Mouse (Mus musculus) forebrain, embryonic 13.5 days (tissue): ENCODE results near the gene Faf2. TPM values are rescaled to one million over a fixed set of nuclear protein-coding genes. Genes with fewer than 3 reads are reported as not detected.
"Not testable (repeated sequence)": the region's sequence is repeated elsewhere in the genome, so short reads cannot be mapped to it uniquely, and the experiment has no call there.

Source experiments
- ATAC-seq: fragments of 200-750 bp; cut with Nextera tagmentation; 2 replicates; pipeline ENCODE4 v1.8.0; 2017
- H3K27ac ChIP-seq: fragments of 300-500 bp; sonication (generic); 2 replicates; pipeline ENCODE4 v1.5.1; 2015; ENCODE audit warnings: inconsistent platforms, mild to moderate bottlenecking, moderate library complexity
- H3K27me3 ChIP-seq: fragments of 300-500 bp; sonication (generic); 2 replicates; pipeline ENCODE4 v1.6.1; 2015; ENCODE audit warnings: mild to moderate bottlenecking, inconsistent platforms
- H3K36me3 ChIP-seq: fragments of 300-500 bp; sonication (generic); 2 replicates; pipeline ENCODE4 v1.6.1; 2015; ENCODE audit warnings: mild to moderate bottlenecking, inconsistent platforms; ENCODE audit not compliant: poor library complexity, severe bottlenecking
- H3K4me1 ChIP-seq: fragments of 300-500 bp; sonication (generic); 2 replicates; pipeline ENCODE4 v1.6.1; 2015; ENCODE audit warnings: inconsistent platforms
- H3K4me2 ChIP-seq: fragments of 300-500 bp; sonication (generic); 2 replicates; pipeline ENCODE4 v1.6.1; 2015; ENCODE audit warnings: inconsistent platforms, mild to moderate bottlenecking, moderate library complexity
- H3K4me3 ChIP-seq: fragments of 300-500 bp; sonication (generic); 2 replicates; pipeline ENCODE4 v1.5.1; 2015; ENCODE audit warnings: mild to moderate bottlenecking, inconsistent platforms
- H3K9ac ChIP-seq: fragments of 300-500 bp; sonication (generic); 2 replicates; pipeline ENCODE4 v1.6.1; 2015; ENCODE audit warnings: mild to moderate bottlenecking, inconsistent platforms
- H3K9me3 ChIP-seq: fragments of 300-500 bp; sonication (generic); replicated peaks from 2 replicates; pipeline ENCODE4 v1.6.1; 2016; ENCODE audit warnings: inconsistent platforms
- WGBS: fragments of 180-500 bp; shearing (Covaris S2); methylation state at CpG from one replicate; pipeline ENCODE4 v1.1.7; 2015; 5-methylcytosine and 5-hydroxymethylcytosine counted together
- polyA plus RNA-seq: library from polyadenylated mRNA; unstranded; fragments of >200 nt; fragmentation: Nextera tagmentation; extraction: Ambion mirVana; gene quantifications from 2 replicates; pipeline ENCODE4 v1.2.1, GENCODE M21; 2015

Faf2 gene
- polyA plus RNA-seq, 1 experiment from 2014 or later: 73.2 TPM

GRCm38 (mm10) chr13:54608666-54609065 lies 12.9 kb upstream of the Faf2 start:
- Histone ChIP-seq H3K27me3 (peaks cover 33% of the 10 kb centered on the region), H3K9me3 (no peaks in the 10 kb centered on the region), H3K36me3 (no peaks in the 10 kb centered on the region), H3K4me3 (no peak overlapping the region; the same call in 1 of the 2 replicates), H3K27ac (no peak overlapping the region), H3K4me2 (peak overlapping the region; percentile 39), H3K4me1 (peaks cover 21% of the 10 kb centered on the region), H3K9ac (peak overlapping the region; percentile 48)
- no peak for ATAC-seq
- 7% methylated on average over 8 of the region's 8 CpGs for WGBS

GRCm38 (mm10) chr13:54609301-54609700 lies 12.3 kb upstream of the Faf2 start:
- no peaks in the 10 kb centered on the region for H3K9me3 ChIP-seq
- H3K27ac ChIP-seq: no peak overlapping the region
- H3K4me2 ChIP-seq: peak overlapping the region; percentile 39
- ATAC-seq: no peak
- peak overlapping the region; percentile 48; the same call in 1 of the 2 replicates for H3K9ac ChIP-seq
- no peak overlapping the region for H3K4me3 ChIP-seq
- peaks cover 32% of the 10 kb centered on the region for H3K27me3 ChIP-seq
- WGBS: 19% methylated on average over 1 of the region's 1 CpGs
- no peaks in the 10 kb centered on the region for H3K36me3 ChIP-seq
- H3K4me1 ChIP-seq: peaks cover 21% of the 10 kb centered on the region

GRCm38 (mm10) chr13:54610613-54610971 lies 11.0 kb upstream of the Faf2 start:
- peaks cover 24% of the 10 kb centered on the region for H3K27me3 ChIP-seq
- H3K4me1 ChIP-seq: peaks cover 21% of the 10 kb centered on the region
- H3K27ac ChIP-seq: 0 out of 2 replicates have a peak overlapping the region, but pooled peaks have one; percentile 40
- peak overlapping the region; percentile 85 for H3K4me2 ChIP-seq
- H3K36me3 ChIP-seq: no peaks in the 10 kb centered on the region
- WGBS: 7% methylated on average over 13 of the region's 13 CpGs
- peak overlapping the region; percentile 81 for H3K9ac ChIP-seq
- 0 out of 2 replicates have a peak, but pooled peaks have one; percentile 16 for ATAC-seq
- H3K9me3 ChIP-seq: no peaks in the 10 kb centered on the region
- peak overlapping the region; percentile 62 for H3K4me3 ChIP-seq

- Histone ChIP-seq H3K9me3 (no peaks in the 10 kb centered on the region), H3K4me3 (peak within 1 kb of the TSS; percentile 62), H3K36me3 (no peaks in the 10 kb centered on the region), H3K9ac (peak within 1 kb of the TSS; percentile 81), H3K27me3 (peaks cover 19% of the 10 kb centered on the region), H3K27ac (peak within 1 kb of the TSS; percentile 40; the same call in 1 of the 2 replicates), H3K4me1 (peaks cover 21% of the 10 kb centered on the region), H3K4me2 (peak within 1 kb of the TSS; percentile 85)
- ATAC-seq: peak; percentile 82
- 1% methylated on average over 63 of the region's 66 CpGs for WGBS
Observed at GRCm38 (mm10) chr13:54610972-54611754, 10.4 kb upstream of the Faf2 start, which contains the start of gene Cltb. Cltb (minus strand) TSS chr13:54611344.

GRCm38 (mm10) chr13:54613141-54613540 lies 8.4 kb upstream of the Faf2 start:
- not testable (repeated sequence) for H3K27ac ChIP-seq, H3K36me3 ChIP-seq, H3K9me3 ChIP-seq, H3K4me3 ChIP-seq, H3K4me2 ChIP-seq, ATAC-seq, H3K9ac ChIP-seq
- Histone ChIP-seq H3K4me1 (peaks cover 21% of the 10 kb centered on the region), H3K27me3 (peaks cover 11% of the 10 kb centered on the region)
- WGBS: 84% methylated on average over 8 of the region's 8 CpGs

- no peak for ATAC-seq
- Histone ChIP-seq H3K9me3 (no peaks in the 10 kb centered on the region), H3K4me3 (no peak overlapping the region), H3K4me1 (peaks cover 4% of the 10 kb centered on the region; the same call in 1 of the 2 replicates), H3K9ac (no peak overlapping the region), H3K27me3 (no peaks in the 10 kb centered on the region), H3K36me3 (no peaks in the 10 kb centered on the region), H3K4me2 (no peak overlapping the region), H3K27ac (no peak overlapping the region)
- 79% methylated on average over 8 of the region's 8 CpGs for WGBS
Observed at GRCm38 (mm10) chr13:54616307-54616706, 5.3 kb upstream of the Faf2 start.

- Histone ChIP-seq H3K9ac (no peak overlapping the region), H3K27ac (no peak overlapping the region), H3K4me1 (no peaks in the 10 kb centered on the region), H3K4me3 (no peak overlapping the region), H3K9me3 (no peaks in the 10 kb centered on the region), H3K27me3 (no peaks in the 10 kb centered on the region), H3K4me2 (no peak overlapping the region), H3K36me3 (no peaks in the 10 kb centered on the region)
- 70% methylated on average over 6 of the region's 6 CpGs for WGBS
- no peak for ATAC-seq
Observed at GRCm38 (mm10) chr13:54616998-54617397, 4.6 kb upstream of the Faf2 start.

- ATAC-seq: no peak
- no peaks in the 10 kb centered on the region for H3K27me3 ChIP-seq
- H3K4me1 ChIP-seq: peaks cover 25% of the 10 kb centered on the region
- peak overlapping the region; percentile 94 for H3K9ac ChIP-seq
- H3K27ac ChIP-seq: peak overlapping the region; percentile 80
- peak overlapping the region; percentile 96 for H3K4me3 ChIP-seq
- no peaks in the 10 kb centered on the region for H3K9me3 ChIP-seq
- peak overlapping the region; percentile 96 for H3K4me2 ChIP-seq
- WGBS: 1% methylated on average over 27 of the region's 27 CpGs
- 0 out of 2 replicates have a peak, but pooled peaks cover 5% of the 10 kb centered on the region for H3K36me3 ChIP-seq
Observed at GRCm38 (mm10) chr13:54621960-54622521, 457 bp downstream of the Faf2 start.

- Histone ChIP-seq H3K9ac (no peak overlapping the region), H3K36me3 (peaks cover 15% of the 10 kb centered on the region), H3K27ac (no peak overlapping the region), H3K4me2 (no peak overlapping the region), H3K9me3 (no peaks in the 10 kb centered on the region), H3K27me3 (no peaks in the 10 kb centered on the region), H3K4me1 (peaks cover 7% of the 10 kb centered on the region), H3K4me3 (no peak overlapping the region)
- 90% methylated on average over 4 of the region's 4 CpGs for WGBS
- no peak for ATAC-seq
Observed at GRCm38 (mm10) chr13:54629128-54629527, 7.5 kb downstream of the Faf2 start.

GRCm38 (mm10) chr13:54632731-54633277 lies 11.2 kb downstream of the Faf2 start:
- no peak overlapping the region for H3K9ac ChIP-seq
- no peak for ATAC-seq
- no peak overlapping the region for H3K4me3 ChIP-seq
- no peak overlapping the region for H3K4me2 ChIP-seq
- no peaks in the 10 kb centered on the region for H3K27me3 ChIP-seq
- H3K27ac ChIP-seq: no peak overlapping the region
- peaks cover 22% of the 10 kb centered on the region for H3K36me3 ChIP-seq
- H3K4me1 ChIP-seq: no peaks in the 10 kb centered on the region
- WGBS: 78% methylated on average over 3 of the region's 3 CpGs
- H3K9me3 ChIP-seq: no peaks in the 10 kb centered on the region

GRCm38 (mm10) chr13:54635011-54635410 lies 13.4 kb downstream of the Faf2 start:
- Histone ChIP-seq H3K4me3 (no peak overlapping the region), H3K4me2 (no peak overlapping the region), H3K9me3 (no peaks in the 10 kb centered on the region), H3K36me3 (peaks cover 41% of the 10 kb centered on the region), H3K27me3 (no peaks in the 10 kb centered on the region), H3K4me1 (no peaks in the 10 kb centered on the region), H3K9ac (no peak overlapping the region), H3K27ac (no peak overlapping the region)
- ATAC-seq: no peak
- WGBS: 94% methylated on average over 3 of the region's 3 CpGs

- no peaks in the 10 kb centered on the region for H3K27me3 ChIP-seq
- WGBS: 96% methylated on average over 3 of the region's 3 CpGs
- no peak overlapping the region for H3K27ac ChIP-seq
- no peaks in the 10 kb centered on the region for H3K9me3 ChIP-seq
- no peak overlapping the region for H3K4me3 ChIP-seq
- no peak overlapping the region for H3K9ac ChIP-seq
- no peak overlapping the region for H3K4me2 ChIP-seq
- ATAC-seq: no peak
- no peaks in the 10 kb centered on the region for H3K4me1 ChIP-seq
- peaks cover 99% of the 10 kb centered on the region for H3K36me3 ChIP-seq
Observed at GRCm38 (mm10) chr13:54650461-54650860, 28.9 kb downstream of the Faf2 start.
